Mouse (Mus musculus) MEL (cell line): Measurements from ENCODE around the gene Htr3b. TPM values are rescaled to one million over a fixed set of nuclear protein-coding genes. Genes with fewer than 3 reads are reported as not detected.

Experiments
- DNase-seq: peaks from one replicate; pipeline ENCODE4 v3.0.0; 2011; ENCODE audit warnings: low read depth, low spot score
- H3K27ac ChIP-seq: 2 replicates; pipeline ENCODE4 v1.5.1; 2012; ENCODE audit warnings: low read depth, mild to moderate bottlenecking, control low read depth, low read length, moderate library complexity; ENCODE audit not compliant: control insufficient read depth
- H3K27me3 ChIP-seq, 2 experiments: fragments of 150-350 bp in 1 of 2; sonication (generic) in 1 of 2; 2 replicates each; pipeline ENCODE4 v1.6.1; 2012; ENCODE audit warnings: low read length in 2 of 2, mild to moderate bottlenecking in 2 of 2, improper control_type of control experiment in 1 of 2, moderate library complexity in 1 of 2; ENCODE audit not compliant: insufficient read depth in 2 of 2, control insufficient read depth in 1 of 2
- H3K36me3 ChIP-seq, 2 experiments: 2 replicates each; pipeline ENCODE4 v1.6.1; 2012 to 2014; ENCODE audit warnings: low read length in 2 of 2, improper control_type of control experiment in 1 of 2, inconsistent platforms in 1 of 2, mild to moderate bottlenecking in 1 of 2; ENCODE audit not compliant: insufficient read depth in 2 of 2, control insufficient read depth in 1 of 2
- H3K4me1 ChIP-seq, 2 experiments: fragments of 150-350 bp in 1 of 2; sonication (generic) in 1 of 2; 2 replicates each; pipeline ENCODE4 v1.6.1; 2012; ENCODE audit warnings: low read length in 2 of 2, improper control_type of control experiment in 1 of 2, mild to moderate bottlenecking in 1 of 2; ENCODE audit not compliant: insufficient read depth in 2 of 2, control insufficient read depth in 1 of 2
- H3K4me3 ChIP-seq, 2 experiments: fragments of 150-350 bp in 1 of 2; sonication (generic) in 1 of 2; 2 replicates each; pipeline ENCODE4 v1.5.1; 2012; ENCODE audit warnings: low read depth in 2 of 2, low read length in 2 of 2, mild to moderate bottlenecking in 2 of 2, moderate library complexity in 2 of 2, control low read depth in 1 of 2, improper control_type of control experiment in 1 of 2; ENCODE audit not compliant: control insufficient read depth in 1 of 2, insufficient read depth in 1 of 2
- H3K79me2 ChIP-seq: 2 replicates; pipeline ENCODE4 v1.6.1; 2012; ENCODE audit warnings: mild to moderate bottlenecking, low read length, moderate library complexity; ENCODE audit not compliant: control insufficient read depth, poor library complexity, insufficient read depth
- H3K9ac ChIP-seq: 2 replicates; pipeline ENCODE4 v1.6.1; 2012; ENCODE audit warnings: low read depth, mild to moderate bottlenecking, control low read depth, low read length, moderate library complexity; ENCODE audit not compliant: control insufficient read depth, poor library complexity, severe bottlenecking
- H3K9me3 ChIP-seq: fragments of 150-350 bp; sonication (generic); replicated peaks from 2 replicates; pipeline ENCODE4 v1.6.1; 2012; ENCODE audit warnings: mild to moderate bottlenecking, low read length, improper control_type of control experiment, moderate library complexity; ENCODE audit not compliant: insufficient read depth
- CHD1 ChIP-seq: IDR thresholded peaks from 2 replicates; pipeline ENCODE4 v1.6.1; 2012; ENCODE audit warnings: low read depth, mild to moderate bottlenecking, inconsistent platforms, low read length, improper control_type of control experiment
- CHD2 ChIP-seq: IDR thresholded peaks from 2 replicates; pipeline ENCODE4 v1.6.1; 2011; ENCODE audit warnings: low read length, improper control_type of control experiment
- CTCF ChIP-seq, 3 experiments: IDR thresholded peaks in 2 of 3; conservative IDR thresholded peaks in 1 of 3; 2 replicates each; pipeline ENCODE4 v1.5.1; 2011 to 2012; ENCODE audit warnings: low read length in 3 of 3, low read depth in 2 of 3, mild to moderate bottlenecking in 2 of 3, improper control_type of control experiment in 1 of 3, inconsistent platforms in 1 of 3, mixed read lengths in 1 of 3, moderate library complexity in 1 of 3; ENCODE audit not compliant: control insufficient read depth in 1 of 3, insufficient read depth in 1 of 3, poor library complexity in 1 of 3, severe bottlenecking in 1 of 3
- EP300 ChIP-seq, 2 experiments: IDR thresholded peaks; 2 replicates each; pipeline ENCODE4 v1.6.1; 2011; ENCODE audit warnings: improper control_type of control experiment in 2 of 2, low read length in 2 of 2, low read depth in 1 of 2, mild to moderate bottlenecking in 1 of 2
- ETS1 ChIP-seq: IDR thresholded peaks from 2 replicates; pipeline ENCODE4 v1.6.1; 2012; ENCODE audit warnings: low read depth, mild to moderate bottlenecking, inconsistent platforms, low read length, improper control_type of control experiment, moderate library complexity
- GABPA ChIP-seq: IDR thresholded peaks from 2 replicates; pipeline ENCODE4 v1.6.1; 2012; ENCODE audit warnings: low read depth, mild to moderate bottlenecking, inconsistent platforms, low read length, improper control_type of control experiment, moderate library complexity
- GATA1 ChIP-seq: IDR thresholded peaks from 2 replicates; pipeline ENCODE4 v1.6.1; 2011; ENCODE audit warnings: low read depth, low read length, improper control_type of control experiment
- HCFC1 ChIP-seq: IDR thresholded peaks from 2 replicates; pipeline ENCODE4 v1.6.1; 2012; ENCODE audit warnings: low read depth, mild to moderate bottlenecking, inconsistent platforms, low read length, improper control_type of control experiment, moderate library complexity
- MAFK ChIP-seq: IDR thresholded peaks from 2 replicates; pipeline ENCODE4 v1.6.1; 2011; ENCODE audit warnings: low read depth, mild to moderate bottlenecking, low read length, improper control_type of control experiment, borderline replicate concordance
- MAZ ChIP-seq: IDR thresholded peaks from 2 replicates; pipeline ENCODE4 v1.6.1; 2012; ENCODE audit warnings: low read depth, mild to moderate bottlenecking, inconsistent platforms, low read length, improper control_type of control experiment
- MXI1 ChIP-seq: IDR thresholded peaks from 2 replicates; pipeline ENCODE4 v1.6.1; 2011; ENCODE audit warnings: mild to moderate bottlenecking, low read depth, low read length, improper control_type of control experiment
- NELFE ChIP-seq: IDR thresholded peaks from 2 replicates; pipeline ENCODE4 v1.6.1; 2011; ENCODE audit warnings: low read depth, low read length, improper control_type of control experiment
- POLR2A ChIP-seq, 2 experiments: IDR thresholded peaks; 2 replicates each; pipeline ENCODE4 v1.6.1; 2011 to 2012; ENCODE audit warnings: low read length in 2 of 2, mild to moderate bottlenecking in 2 of 2, control low read depth in 1 of 2, improper control_type of control experiment in 1 of 2, low read depth in 1 of 2, moderate library complexity in 1 of 2; ENCODE audit not compliant: control insufficient read depth in 1 of 2, insufficient read depth in 1 of 2, poor library complexity in 1 of 2
- POLR2AphosphoS2 ChIP-seq: IDR thresholded peaks from 2 replicates; pipeline ENCODE4 v1.6.1; 2011; ENCODE audit warnings: low read length, improper control_type of control experiment
- POLR2AphosphoS5 ChIP-seq: IDR thresholded peaks from 2 replicates; pipeline ENCODE4 v1.6.1; 2012; ENCODE audit warnings: low read depth, borderline replicate concordance, mild to moderate bottlenecking, inconsistent platforms, low read length, moderate library complexity, mixed read lengths
- RAD21 ChIP-seq: IDR thresholded peaks from 2 replicates; pipeline ENCODE4 v1.6.1; 2011; ENCODE audit warnings: mild to moderate bottlenecking, low read depth, low read length, improper control_type of control experiment
- RCOR1 ChIP-seq: IDR thresholded peaks from 2 replicates; pipeline ENCODE4 v1.6.1; 2012; ENCODE audit warnings: low read depth, mild to moderate bottlenecking, inconsistent platforms, low read length, improper control_type of control experiment
- SIN3A ChIP-seq: IDR thresholded peaks from 2 replicates; pipeline ENCODE4 v1.6.1; 2012; ENCODE audit warnings: low read length, improper control_type of control experiment, inconsistent platforms
- SMC3 ChIP-seq: IDR thresholded peaks from 2 replicates; pipeline ENCODE4 v1.6.1; 2011; ENCODE audit warnings: low read depth, low read length, improper control_type of control experiment
- TCF12 ChIP-seq: IDR thresholded peaks from 2 replicates; pipeline ENCODE4 v1.6.1; 2014; ENCODE audit warnings: low read depth, mild to moderate bottlenecking, inconsistent platforms, low read length, improper control_type of control experiment, moderate library complexity
- USF1 ChIP-seq: IDR thresholded peaks from 2 replicates; pipeline ENCODE4 v1.6.1; 2014; ENCODE audit warnings: low read depth, mild to moderate bottlenecking, inconsistent platforms, low read length, improper control_type of control experiment, moderate library complexity
- USF2 ChIP-seq, 2 experiments: IDR thresholded peaks; 2 replicates each; pipeline ENCODE4 v1.6.1; 2011 to 2012; ENCODE audit warnings: improper control_type of control experiment in 2 of 2, low read length in 2 of 2, borderline replicate concordance in 1 of 2, inconsistent platforms in 1 of 2, low read depth in 1 of 2, mild to moderate bottlenecking in 1 of 2; ENCODE audit not compliant: insufficient read depth in 1 of 2
- ZKSCAN1 ChIP-seq: IDR thresholded peaks from 2 replicates; pipeline ENCODE4 v1.6.1; 2012; ENCODE audit warnings: low read depth, mild to moderate bottlenecking, inconsistent platforms, low read length, improper control_type of control experiment, moderate library complexity
- ZNF384 ChIP-seq: IDR thresholded peaks from 2 replicates; pipeline ENCODE4 v1.6.1; 2012; ENCODE audit warnings: low read depth, mild to moderate bottlenecking, inconsistent platforms, low read length, improper control_type of control experiment
- polyA plus RNA-seq, 2 experiments: library from polyadenylated mRNA; stranded (reverse) in 1 of 2; unstranded in 1 of 2; fragments of >175 nt in 1 of 2; fragments of >200 nt in 1 of 2; gene quantifications; 2 replicates each; pipeline versions ENCODE4 v1.2.1 to v1.2.4; 2012; ENCODE audit warnings: low replicate concordance in 2 of 2, low read depth in 1 of 2; ENCODE audit not compliant: insufficient read length in 2 of 2, insufficient read depth in 1 of 2, missing spikeins in 1 of 2
- total RNA-seq: library from RNA; depleted of rRNA; stranded (reverse); fragments of 300-350 nt; gene quantifications from 2 replicates; pipeline ENCODE4 v1.2.3, GENCODE M21; 2012; rRNA removed

Htr3b gene
- total RNA-seq (not detected in 2 replicates), polyA plus RNA-seq (not detected)

DNA sequence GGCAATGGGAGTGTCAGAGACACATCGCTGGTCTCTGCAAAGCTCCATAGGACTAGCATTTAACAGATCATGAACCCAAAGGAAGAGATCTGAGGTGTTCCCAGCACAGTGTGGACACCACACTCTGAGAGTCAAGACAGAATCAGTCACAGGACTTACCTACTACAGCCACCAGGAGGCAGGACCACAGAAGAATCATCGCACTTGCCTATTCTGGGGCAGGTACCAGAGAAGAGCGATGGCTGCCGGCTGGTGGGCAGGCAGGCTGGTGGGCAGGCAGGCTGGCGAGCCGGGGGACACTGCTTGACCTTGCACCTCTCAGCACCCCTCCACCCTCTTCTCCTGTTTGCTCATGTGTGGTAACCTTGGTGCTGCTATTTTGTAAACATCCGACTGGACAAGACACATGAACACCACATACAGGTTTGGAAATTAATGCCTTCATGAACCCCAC is at the start of gene Htr3b:
TSS of gene Htr3b (minus strand) at position 404 of the 454 bp plus-strand sequence.
- H3K4me1 ChIP-seq = no peaks in the 10 kb centered on the region
- no peak within 1 kb of the TSS for H3K4me3 ChIP-seq
- H3K9me3 ChIP-seq = no peaks in the 10 kb centered on the region
- TF ChIP-seq SMC3 (peak; percentile 65), ZNF384 (no peak), RAD21 (peak; percentile 17), POLR2AphosphoS5 (no peak), CTCF (IDR thresholded peaks at IDR 0.05 in 2 of 3, conservative IDR thresholded peaks at IDR 0.05 in 1 of 3; ENCODE audit: control insufficient read depth in 1 of 3, insufficient read depth in 1 of 3, low read depth in 2 of 3, low read length in 3 of 3, poor library complexity in 1 of 3, severe bottlenecking in 1 of 3) (peak; percentile 18 to 48 (median 26); a peak in 4 of 6 replicates), SIN3A (no peak), ETS1 (no peak)
- H3K27ac ChIP-seq = no peak within 1 kb of the TSS
- H3K9ac ChIP-seq = no peak within 1 kb of the TSS
- H3K79me2 ChIP-seq = no peaks in the 10 kb centered on the region
- DNase-seq = peak; percentile 13
- H3K36me3 ChIP-seq = no peaks in the 10 kb centered on the region
- H3K27me3 ChIP-seq = peaks cover 8% of the 10 kb centered on the region in 2 experiments

DNA sequence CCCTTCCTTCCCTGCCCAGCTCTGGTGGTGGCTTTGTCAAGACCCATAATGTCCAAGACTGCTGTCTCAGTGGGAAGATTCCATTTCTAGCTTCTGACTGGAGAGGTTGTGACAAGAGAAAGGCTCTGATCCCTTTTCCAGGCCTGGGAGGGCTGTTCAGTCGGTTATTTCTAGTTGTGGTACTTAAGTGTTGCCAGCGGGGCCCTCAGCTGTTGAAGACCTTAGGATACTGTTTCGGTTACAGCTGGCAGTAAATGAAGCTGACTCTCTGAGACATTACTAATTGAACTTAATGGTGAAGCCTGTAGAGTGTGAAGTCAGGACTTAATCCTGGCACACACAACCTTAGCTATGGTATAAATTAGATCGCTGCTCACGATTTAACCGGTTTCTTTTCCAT is 34.5 kb upstream of the Htr3b start:
- Histone ChIP-seq H3K36me3 (no peaks in the 10 kb centered on the region; a peak in 1 of 4 replicates), H3K9me3 (no peaks in the 10 kb centered on the region), H3K4me3 (no peak overlapping the region), H3K4me1 (no peaks in the 10 kb centered on the region), H3K79me2 (no peaks in the 10 kb centered on the region), H3K9ac (no peak overlapping the region), H3K27ac (no peak overlapping the region), H3K27me3 (no peaks in the 10 kb centered on the region; a peak in 1 of 4 replicates)
- TF ChIP-seq EP300 (IDR thresholded peaks at IDR 0.05; ENCODE audit: low read depth in 1 of 2, low read length in 2 of 2) (no peak), ZKSCAN1 (no peak), SMC3 (no peak), POLR2AphosphoS2 (no peak), RCOR1 (no peak), USF1 (no peak), POLR2A (IDR thresholded peaks at IDR 0.05; ENCODE audit: control insufficient read depth in 1 of 2, insufficient read depth in 1 of 2, low read depth in 1 of 2, low read length in 2 of 2, poor library complexity in 1 of 2) (no peak), CHD1 (no peak), ETS1 (no peak), HCFC1 (no peak), CHD2 (no peak), GATA1 (no peak), GABPA (no peak), TCF12 (no peak), USF2 (IDR thresholded peaks at IDR 0.05; ENCODE audit: borderline replicate concordance in 1 of 2, insufficient read depth in 1 of 2, low read depth in 1 of 2, low read length in 2 of 2) (no peak), ZNF384 (no peak), MXI1 (no peak), NELFE (no peak), MAFK (no peak), MAZ (no peak)
- no peak for DNase-seq
